Mouse (Mus musculus): Measurements from ENCODE around the gene Cstf2. TPM values are rescaled to one million over a fixed set of nuclear protein-coding genes. Genes with fewer than 3 reads are reported as not detected.

Cstf2 gene
- 22.7 TPM for polyA plus RNA-seq (2012; fragmentation: generic; extraction: Trizol)
- long read RNA-seq, experiment 1, full-length matches to known transcripts, result 20 of 24 reads
- long read RNA-seq, experiment 1, partial matches to known transcripts, result 2 of 24 reads
- long read RNA-seq, experiment 1, other reads (novel, unspliced or antisense), result 2 of 24 reads
- long read RNA-seq, experiment 2, full-length matches to known transcripts, result 329 of 359 reads
- long read RNA-seq, experiment 2, partial matches to known transcripts, result 16 of 359 reads
- long read RNA-seq, experiment 2, other reads (novel, unspliced or antisense), result 14 of 359 reads

DNA sequence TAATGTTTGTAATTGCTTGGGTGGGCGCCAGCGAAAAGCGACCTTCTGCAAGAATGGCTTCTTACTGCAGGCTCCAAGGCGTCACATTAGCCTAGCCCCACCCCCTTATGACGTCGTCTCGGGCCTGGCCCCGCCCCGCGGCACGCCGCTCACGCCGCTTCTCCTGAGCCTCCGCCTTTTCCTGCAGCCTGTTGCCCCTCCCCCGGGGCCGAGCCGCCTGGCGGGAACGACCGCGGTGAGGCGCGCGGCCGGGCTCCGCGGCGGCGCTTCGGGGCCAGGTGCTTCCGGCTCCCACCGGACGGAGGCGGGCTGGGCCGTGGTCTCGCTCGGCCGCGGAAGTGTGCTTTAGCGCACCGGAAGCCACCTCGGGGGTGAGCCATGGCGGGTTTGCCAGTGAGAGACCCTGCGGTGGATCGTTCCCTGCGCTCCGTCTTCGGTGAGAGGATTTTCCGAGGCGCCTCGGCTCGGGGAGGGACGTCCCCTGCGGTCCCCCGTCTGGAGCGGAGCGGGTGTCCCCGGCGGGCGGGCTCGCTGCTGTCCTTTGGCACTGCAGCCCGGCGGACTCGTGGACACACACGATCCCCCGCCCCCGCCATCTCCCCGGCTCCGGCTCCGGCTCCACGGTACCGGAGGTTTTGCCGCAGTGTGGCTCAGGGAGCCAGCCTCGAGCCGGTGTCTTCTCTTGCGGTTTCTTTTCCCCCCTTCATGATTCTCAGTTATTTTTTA lies at the start of gene Cstf2:
TSS of gene Cstf2 (plus strand) at position 201 of the 726 bp plus-strand sequence.
- TF ChIP-seq MAX (IDR thresholded peaks at IDR 0.05) (no peak), CTCF (IDR thresholded peaks at IDR 0.05; ENCODE audit: control insufficient read depth, insufficient read depth, insufficient read length) (no peak), FOSL1 (IDR thresholded peaks at IDR 0.05; ENCODE audit: insufficient read depth, low read length, poor library complexity, severe bottlenecking) (no peak), CEBPB (IDR thresholded peaks at IDR 0.05; ENCODE audit: low read depth) (no peak), USF1 (IDR thresholded peaks at IDR 0.05; ENCODE audit: low read depth) (no peak), MYOD1 (IDR thresholded peaks at IDR 0.05; ENCODE audit: control insufficient read depth, insufficient read length, low read depth) (no peak), MYOG (IDR thresholded peaks at IDR 0.05; ENCODE audit: control insufficient read depth, extremely low read depth, insufficient read length) (no peak)
- H3K4me3 ChIP-seq (ENCODE audit: insufficient read depth, poor library complexity, severe bottlenecking), result peak within 1 kb of the TSS; percentile 45
- peak within 1 kb of the TSS; percentile 78 for H3ac ChIP-seq (ENCODE audit: control insufficient read depth, insufficient read length, low read depth)
- H3K79me2 ChIP-seq (ENCODE audit: control insufficient read depth, insufficient read depth), result peaks cover 14% of the 10 kb centered on the region
- H3K36me3 ChIP-seq (ENCODE audit: control insufficient read depth, insufficient read depth), result peaks cover 25% of the 10 kb centered on the region
- no peaks in the 10 kb centered on the region for H3K27me3 ChIP-seq (ENCODE audit: control insufficient read depth, insufficient read depth, insufficient read length)
- H3K79me3 ChIP-seq (ENCODE audit: low read depth), result peaks cover 10% of the 10 kb centered on the region

GRCm38 (mm10) chrX:134019005-134019404 lies 40.0 kb upstream of the Cstf2 start:
- H3K79me3 ChIP-seq (ENCODE audit: low read depth), result no peaks in the 10 kb centered on the region
- H3K79me2 ChIP-seq (ENCODE audit: control insufficient read depth, insufficient read depth), result no peaks in the 10 kb centered on the region
- H3ac ChIP-seq (ENCODE audit: control insufficient read depth, insufficient read length, low read depth), result no peak overlapping the region
- no peaks in the 10 kb centered on the region for H3K36me3 ChIP-seq (ENCODE audit: control insufficient read depth, insufficient read depth)
- no peak overlapping the region for H3K4me3 ChIP-seq (ENCODE audit: insufficient read depth, poor library complexity, severe bottlenecking)
- H3K27me3 ChIP-seq (ENCODE audit: control insufficient read depth, insufficient read depth, insufficient read length), result no peaks in the 10 kb centered on the region
- peak; percentile 17 for TF ChIP-seq CEBPB (IDR thresholded peaks at IDR 0.05; ENCODE audit: low read depth)
- no peak for TF ChIP-seq FOSL1 (IDR thresholded peaks at IDR 0.05; ENCODE audit: insufficient read depth, low read length, poor library complexity, severe bottlenecking)
- no peak for TF ChIP-seq MYOG (IDR thresholded peaks at IDR 0.05; ENCODE audit: control insufficient read depth, extremely low read depth, insufficient read length)
- no peak for TF ChIP-seq USF1 (IDR thresholded peaks at IDR 0.05; ENCODE audit: low read depth)
- no peak for TF ChIP-seq MAX (IDR thresholded peaks at IDR 0.05)
- no peak for TF ChIP-seq MYOD1 (IDR thresholded peaks at IDR 0.05; ENCODE audit: control insufficient read depth, insufficient read length, low read depth)
- TF ChIP-seq CTCF (IDR thresholded peaks at IDR 0.05; ENCODE audit: control insufficient read depth, insufficient read depth, insufficient read length), result peak; percentile 47

- Histone ChIP-seq H3K4me3 (ENCODE audit: insufficient read depth, poor library complexity, severe bottlenecking) (no peak overlapping the region), H3K79me2 (ENCODE audit: control insufficient read depth, insufficient read depth) (no peaks in the 10 kb centered on the region), H3K36me3 (ENCODE audit: control insufficient read depth, insufficient read depth) (no peaks in the 10 kb centered on the region), H3K27me3 (ENCODE audit: control insufficient read depth, insufficient read depth, insufficient read length) (no peaks in the 10 kb centered on the region), H3ac (ENCODE audit: control insufficient read depth, insufficient read length, low read depth) (no peak overlapping the region), H3K79me3 (ENCODE audit: low read depth) (no peaks in the 10 kb centered on the region)
- TF ChIP-seq CTCF (IDR thresholded peaks at IDR 0.05; ENCODE audit: control insufficient read depth, insufficient read depth, insufficient read length) (no peak), MAX (IDR thresholded peaks at IDR 0.05) (no peak), MYOD1 (IDR thresholded peaks at IDR 0.05; ENCODE audit: control insufficient read depth, insufficient read length, low read depth) (no peak), MYOG (IDR thresholded peaks at IDR 0.05; ENCODE audit: control insufficient read depth, extremely low read depth, insufficient read length) (no peak), FOSL1 (IDR thresholded peaks at IDR 0.05; ENCODE audit: insufficient read depth, low read length, poor library complexity, severe bottlenecking) (no peak), CEBPB (IDR thresholded peaks at IDR 0.05; ENCODE audit: low read depth) (no peak), USF1 (IDR thresholded peaks at IDR 0.05; ENCODE audit: low read depth) (no peak)
Observed at GRCm38 (mm10) chrX:134020664-134021063, 38.3 kb upstream of the Cstf2 start.

DNA sequence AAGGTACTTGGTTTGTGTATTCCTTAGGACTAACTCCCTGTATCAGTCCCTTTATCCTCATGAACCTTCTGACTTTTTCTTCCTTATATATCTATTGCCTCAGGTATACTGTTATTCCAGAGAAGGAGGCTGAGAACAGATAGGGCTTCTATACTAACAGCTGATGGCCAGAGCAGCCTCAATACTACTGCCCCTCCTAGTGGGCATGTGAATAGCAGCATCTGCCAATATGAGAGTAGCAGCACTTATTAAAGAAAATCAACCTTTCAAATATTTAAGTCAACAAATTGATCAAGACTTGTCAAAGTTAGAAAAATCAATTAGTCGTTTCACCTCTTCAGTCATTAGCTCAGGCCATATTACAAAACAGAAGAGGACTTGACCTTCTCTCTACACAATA lies 10.0 kb upstream of the Cstf2 start:
- Histone ChIP-seq H3K79me2 (ENCODE audit: control insufficient read depth, insufficient read depth) (no peaks in the 10 kb centered on the region), H3K27me3 (ENCODE audit: control insufficient read depth, insufficient read depth, insufficient read length) (no peaks in the 10 kb centered on the region), H3K79me3 (ENCODE audit: low read depth) (no peaks in the 10 kb centered on the region), H3K36me3 (ENCODE audit: control insufficient read depth, insufficient read depth) (no peaks in the 10 kb centered on the region), H3K4me3 (ENCODE audit: insufficient read depth, poor library complexity, severe bottlenecking) (no peak overlapping the region), H3ac (ENCODE audit: control insufficient read depth, insufficient read length, low read depth) (no peak overlapping the region)
- TF ChIP-seq MYOG (IDR thresholded peaks at IDR 0.05; ENCODE audit: control insufficient read depth, extremely low read depth, insufficient read length) (no peak), USF1 (IDR thresholded peaks at IDR 0.05; ENCODE audit: low read depth) (no peak), CEBPB (IDR thresholded peaks at IDR 0.05; ENCODE audit: low read depth) (no peak), MAX (IDR thresholded peaks at IDR 0.05) (no peak), FOSL1 (IDR thresholded peaks at IDR 0.05; ENCODE audit: insufficient read depth, low read length, poor library complexity, severe bottlenecking) (no peak), MYOD1 (IDR thresholded peaks at IDR 0.05; ENCODE audit: control insufficient read depth, insufficient read length, low read depth) (no peak), CTCF (IDR thresholded peaks at IDR 0.05; ENCODE audit: control insufficient read depth, insufficient read depth, insufficient read length) (no peak)

DNA sequence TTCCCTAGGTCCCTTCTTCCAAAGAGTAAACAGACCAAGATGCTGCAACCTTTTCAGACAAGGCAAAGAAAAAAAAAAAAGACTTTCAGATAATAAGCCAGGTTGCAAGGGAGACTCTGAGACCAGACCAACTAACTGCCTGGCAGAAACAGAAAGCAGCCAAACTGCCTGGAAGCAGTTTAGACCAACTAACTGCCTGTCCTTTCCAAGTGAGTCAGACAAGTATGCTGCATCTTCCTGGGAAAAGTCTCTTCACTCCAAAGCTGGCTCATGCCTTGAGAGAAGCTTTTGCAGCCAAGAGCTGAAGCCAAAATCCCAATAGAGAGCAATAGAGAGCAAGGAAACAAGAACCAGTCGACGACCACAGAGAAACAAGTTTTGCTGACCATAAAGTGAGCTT lies 2.1 kb upstream of the Cstf2 start:
- no peak overlapping the region for H3K4me3 ChIP-seq (ENCODE audit: insufficient read depth, poor library complexity, severe bottlenecking)
- no peak overlapping the region for H3ac ChIP-seq (ENCODE audit: control insufficient read depth, insufficient read length, low read depth)
- H3K79me3 ChIP-seq (ENCODE audit: low read depth), result peaks cover 10% of the 10 kb centered on the region
- H3K27me3 ChIP-seq (ENCODE audit: control insufficient read depth, insufficient read depth, insufficient read length), result no peaks in the 10 kb centered on the region
- peaks cover 14% of the 10 kb centered on the region for H3K79me2 ChIP-seq (ENCODE audit: control insufficient read depth, insufficient read depth)
- peaks cover 9% of the 10 kb centered on the region for H3K36me3 ChIP-seq (ENCODE audit: control insufficient read depth, insufficient read depth)
- TF ChIP-seq CEBPB (IDR thresholded peaks at IDR 0.05; ENCODE audit: low read depth), result no peak
- no peak for TF ChIP-seq CTCF (IDR thresholded peaks at IDR 0.05; ENCODE audit: control insufficient read depth, insufficient read depth, insufficient read length)
- TF ChIP-seq USF1 (IDR thresholded peaks at IDR 0.05; ENCODE audit: low read depth), result no peak
- TF ChIP-seq MAX (IDR thresholded peaks at IDR 0.05), result no peak
- TF ChIP-seq MYOD1 (IDR thresholded peaks at IDR 0.05; ENCODE audit: control insufficient read depth, insufficient read length, low read depth), result no peak
- TF ChIP-seq MYOG (IDR thresholded peaks at IDR 0.05; ENCODE audit: control insufficient read depth, extremely low read depth, insufficient read length), result no peak
- no peak for TF ChIP-seq FOSL1 (IDR thresholded peaks at IDR 0.05; ENCODE audit: insufficient read depth, low read length, poor library complexity, severe bottlenecking)
